Mouse (Mus musculus): ENCODE data around the gene Srxn1.

DNA sequence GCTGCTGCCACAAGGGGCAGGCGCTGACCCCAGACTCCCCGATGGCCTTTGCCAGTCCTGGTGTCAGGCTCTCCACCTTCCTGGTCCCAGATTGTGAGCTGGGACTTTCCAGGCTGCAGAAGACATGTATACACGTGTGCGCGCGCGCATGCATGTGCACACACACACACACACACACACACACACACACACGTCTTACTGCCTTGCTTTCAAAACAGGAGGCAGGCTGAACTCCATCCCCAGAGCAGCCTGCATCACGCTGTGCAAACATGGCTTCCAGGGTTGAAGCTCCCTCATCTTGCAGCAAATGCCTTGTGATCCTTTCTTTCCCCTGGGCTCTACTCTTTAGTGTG lies 35.9 kb upstream of the Srxn1 start:
- TF ChIP-seq POLR2A (IDR thresholded peaks at IDR 0.05; ENCODE audit: low read depth, low read length) (no peak), CTCF (conservative IDR thresholded peaks at IDR 0.05 in 1 of 2, IDR thresholded peaks at IDR 0.05 in 1 of 2; ENCODE audit: low read depth in 2 of 2, low read length in 2 of 2) (no peak)
